Mouse (Mus musculus) left cerebral cortex, postnatal 36 days (tissue): ENCODE data around the gene Senp1. TPM values are rescaled to one million over a fixed set of nuclear protein-coding genes. Genes with fewer than 3 reads are reported as not detected.

Source experiments
- DNase-seq, 2 experiments: peaks; one replicate each; pipeline ENCODE4 v3.0.0; 2021 to 2022; ENCODE audit warnings: low spot score in 2 of 2, mixed read lengths in 1 of 2
- intact Hi-C: fragments of 180-260 bp; cut with DNase I; formaldehyde crosslinking; loops from one replicate; pipeline ENCODE4 v1.15.1; 2025
- total RNA-seq, 2 experiments: library from RNA; stranded (reverse); gene quantifications; 2 replicates each; pipeline ENCODE4 v1.2.3; 2021

The Senp1 gene
- 10 to 100 TPM in 1 of 2 experiments, 1 to 10 TPM in 1; 9.8 to 14.5 TPM for total RNA-seq

DNA sequence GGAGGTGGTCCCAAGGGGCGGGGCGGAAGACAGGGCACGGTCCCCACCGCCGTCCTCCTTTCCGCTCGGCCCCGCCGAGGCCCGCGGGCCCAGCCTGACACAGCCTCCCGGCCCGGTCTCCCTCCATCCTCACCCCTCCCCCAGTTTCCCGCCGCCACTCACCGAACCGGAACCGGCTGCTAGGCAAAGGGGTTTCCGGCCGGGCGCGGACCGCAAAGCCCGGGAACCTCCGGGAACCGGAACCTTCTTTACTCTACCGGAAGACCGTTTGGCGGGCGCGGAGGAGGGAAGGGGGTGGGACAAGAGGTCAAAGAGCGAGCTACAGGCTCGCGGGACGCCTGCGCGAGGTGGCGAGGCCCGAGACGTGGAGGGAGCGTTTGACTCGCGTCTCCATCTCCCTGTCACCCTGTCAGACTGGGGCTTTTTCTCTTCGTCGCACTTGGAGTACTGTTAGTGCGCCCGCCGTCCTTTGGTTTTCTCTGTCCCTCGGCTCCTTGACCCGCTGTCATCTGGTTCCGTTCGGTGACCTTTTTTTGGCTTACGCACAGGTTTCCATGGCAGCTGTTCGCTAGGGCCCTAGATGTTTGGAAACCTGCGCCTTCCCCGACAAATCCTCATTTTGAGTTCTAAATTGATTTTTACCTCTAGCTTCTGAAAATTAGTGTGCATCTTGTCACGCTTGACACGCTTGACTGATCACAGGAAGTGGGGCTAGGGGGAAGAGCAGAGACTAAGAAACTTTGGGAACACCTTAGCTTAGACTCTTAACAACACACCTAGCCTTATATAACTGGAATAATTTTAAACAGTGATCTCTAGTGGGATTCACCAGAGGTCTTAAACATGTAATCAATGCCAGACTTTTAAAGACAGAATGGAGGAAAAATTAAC is at the start of gene Senp1:
Gene Senp1 (minus strand): TSS at position 624 of the 891 bp plus-strand sequence.
- intact Hi-C loops = loop anchor here (1.0 to 5.0 kb wide), 2 partner anchors 15 to 54 kb away; no protein-coding TSS in a partner anchor
- peak; percentile 92 to 93 for DNase-seq

- no peak for DNase-seq
- intact Hi-C loops = no loop called here
Observed at GRCm38 (mm10) chr15:98142515-98142914, 49.0 kb upstream of the Senp1 start.

- DNase-seq = no peak
- intact Hi-C loops = no loop called here
Observed at GRCm38 (mm10) chr15:98140809-98141208, 47.3 kb upstream of the Senp1 start.

GRCm38 (mm10) chr15:98139763-98140162 is 46.2 kb upstream of the Senp1 start:
- no peak for DNase-seq
- intact Hi-C loops = no loop called here

GRCm38 (mm10) chr15:98136871-98137270 is 43.3 kb upstream of the Senp1 start:
- intact Hi-C loops = no loop called here
- DNase-seq = no peak

GRCm38 (mm10) chr15:98135671-98136070 is 42.1 kb upstream of the Senp1 start:
- DNase-seq = no peak
- intact Hi-C loops = no loop called here

DNA sequence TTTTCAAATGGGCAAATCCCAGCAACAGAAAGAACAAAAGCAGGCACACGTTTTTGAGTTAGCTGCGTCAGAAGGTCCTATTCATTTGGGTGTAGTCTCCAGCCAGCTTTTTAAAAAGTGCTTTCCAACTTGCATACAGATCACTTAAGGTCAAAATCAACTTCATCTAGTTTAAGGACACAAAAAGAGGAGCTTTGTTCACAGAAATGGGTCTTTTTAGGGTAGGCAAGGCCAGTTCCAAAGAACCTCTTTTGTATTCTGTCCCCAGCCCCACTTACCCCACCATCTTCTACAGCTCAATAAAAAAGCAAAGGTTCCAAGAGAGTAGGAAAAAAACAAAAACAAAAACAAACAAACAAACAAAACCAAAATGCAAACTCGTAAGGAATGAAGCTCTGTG is 41.1 kb upstream of the Senp1 start:
- intact Hi-C loops = no loop called here
- no peak for DNase-seq

- intact Hi-C loops = no loop called here
- DNase-seq = no peak
Observed at GRCm38 (mm10) chr15:98134034-98134433, 40.5 kb upstream of the Senp1 start.

DNA sequence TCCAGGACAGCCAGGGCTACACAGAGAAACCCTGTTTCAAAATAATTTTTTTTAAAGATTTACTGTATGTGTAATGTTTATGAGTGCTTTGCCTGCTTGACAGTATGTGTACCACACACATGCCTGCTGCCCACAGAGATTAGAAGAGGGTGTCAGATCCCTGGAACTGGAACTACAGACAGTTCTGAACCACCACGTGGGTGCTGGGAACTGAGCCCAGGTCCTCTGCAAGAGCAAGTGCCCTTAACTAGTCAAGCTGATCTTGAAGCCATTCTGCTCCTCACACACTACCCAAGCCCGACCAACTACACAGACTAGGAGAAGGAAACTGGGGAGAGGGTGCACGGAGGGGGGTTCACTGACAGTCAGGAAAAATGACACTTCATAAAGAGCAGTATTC is 39.9 kb upstream of the Senp1 start:
- no peak for DNase-seq
- intact Hi-C loops = no loop called here

GRCm38 (mm10) chr15:98131942-98132655 is 38.6 kb upstream of the Senp1 start:
- intact Hi-C loops = no loop called here
- DNase-seq = no peak

DNA sequence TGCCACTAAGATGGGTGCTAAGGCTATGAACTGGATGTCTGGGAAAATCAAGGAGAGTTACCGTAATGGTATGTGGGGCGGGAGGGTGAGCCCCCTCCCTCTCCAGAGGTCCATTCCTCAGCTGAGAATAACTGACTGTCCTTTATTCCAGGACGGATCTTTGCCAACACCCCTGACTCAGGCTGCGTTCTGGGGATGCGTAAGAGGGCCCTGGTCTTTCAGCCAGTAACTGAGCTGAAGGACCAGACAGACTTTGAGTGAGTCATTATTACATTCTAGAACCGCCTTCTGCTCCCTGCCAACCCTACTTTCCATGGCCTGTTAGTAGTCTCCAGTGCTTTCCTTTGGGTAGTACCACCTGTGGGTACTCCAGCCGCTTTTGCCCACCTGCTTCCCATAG is 37.9 kb upstream of the Senp1 start:
- DNase-seq = no peak
- intact Hi-C loops = no loop called here

GRCm38 (mm10) chr15:98131001-98131400 is 37.5 kb upstream of the Senp1 start:
- DNase-seq = no peak
- intact Hi-C loops = no loop called here

GRCm38 (mm10) chr15:98120831-98121230 is 27.3 kb upstream of the Senp1 start:
- intact Hi-C loops = no loop called here
- no peak for DNase-seq

- intact Hi-C loops = no loop called here
- DNase-seq = no peak
Observed at GRCm38 (mm10) chr15:98119363-98119762, 25.8 kb upstream of the Senp1 start.

DNA sequence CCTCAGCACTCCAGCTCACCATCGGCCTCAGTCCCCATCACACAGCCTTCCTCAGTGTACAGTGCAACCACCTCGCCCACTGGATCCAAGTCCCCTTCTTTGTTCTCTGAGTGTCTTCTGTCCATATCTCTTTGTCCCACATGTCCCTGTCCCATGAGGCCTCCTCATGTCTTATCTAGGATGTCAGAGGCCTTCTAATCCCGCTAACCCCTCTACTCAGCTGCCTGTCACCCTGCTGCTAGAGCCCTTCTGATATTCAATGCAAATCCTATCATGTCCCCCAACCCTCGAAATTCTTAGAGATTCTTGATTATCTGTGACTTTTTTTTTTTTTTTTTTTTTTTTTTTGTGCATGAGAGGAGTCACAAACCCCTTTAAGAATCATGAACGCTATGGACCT is 22.7 kb upstream of the Senp1 start:
- intact Hi-C loops = no loop called here

DNA sequence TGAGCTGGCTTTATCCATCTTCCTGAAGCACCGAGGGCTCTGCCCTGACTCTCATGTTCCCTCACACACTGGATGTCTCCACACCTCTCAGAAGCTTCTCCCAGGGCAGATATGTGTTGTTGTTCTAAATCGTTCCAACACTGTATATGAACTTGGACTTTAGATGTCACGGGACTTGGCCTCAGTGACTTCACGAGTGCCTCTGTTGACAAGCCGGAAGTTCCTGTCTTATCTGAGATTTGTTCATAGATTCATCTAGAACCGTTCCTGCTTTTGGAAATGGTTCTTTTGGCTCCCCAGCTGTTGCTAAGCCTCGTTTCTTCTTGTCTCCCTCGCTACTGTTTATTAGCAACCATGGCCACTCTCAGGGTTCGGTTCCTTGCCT is 22.2 kb upstream of the Senp1 start:
- intact Hi-C loops = no loop called here
- DNase-seq = no peak

More for the DNA sequence above, 22.7 kb upstream of the Senp1 start:
- DNase-seq = no peak

DNA sequence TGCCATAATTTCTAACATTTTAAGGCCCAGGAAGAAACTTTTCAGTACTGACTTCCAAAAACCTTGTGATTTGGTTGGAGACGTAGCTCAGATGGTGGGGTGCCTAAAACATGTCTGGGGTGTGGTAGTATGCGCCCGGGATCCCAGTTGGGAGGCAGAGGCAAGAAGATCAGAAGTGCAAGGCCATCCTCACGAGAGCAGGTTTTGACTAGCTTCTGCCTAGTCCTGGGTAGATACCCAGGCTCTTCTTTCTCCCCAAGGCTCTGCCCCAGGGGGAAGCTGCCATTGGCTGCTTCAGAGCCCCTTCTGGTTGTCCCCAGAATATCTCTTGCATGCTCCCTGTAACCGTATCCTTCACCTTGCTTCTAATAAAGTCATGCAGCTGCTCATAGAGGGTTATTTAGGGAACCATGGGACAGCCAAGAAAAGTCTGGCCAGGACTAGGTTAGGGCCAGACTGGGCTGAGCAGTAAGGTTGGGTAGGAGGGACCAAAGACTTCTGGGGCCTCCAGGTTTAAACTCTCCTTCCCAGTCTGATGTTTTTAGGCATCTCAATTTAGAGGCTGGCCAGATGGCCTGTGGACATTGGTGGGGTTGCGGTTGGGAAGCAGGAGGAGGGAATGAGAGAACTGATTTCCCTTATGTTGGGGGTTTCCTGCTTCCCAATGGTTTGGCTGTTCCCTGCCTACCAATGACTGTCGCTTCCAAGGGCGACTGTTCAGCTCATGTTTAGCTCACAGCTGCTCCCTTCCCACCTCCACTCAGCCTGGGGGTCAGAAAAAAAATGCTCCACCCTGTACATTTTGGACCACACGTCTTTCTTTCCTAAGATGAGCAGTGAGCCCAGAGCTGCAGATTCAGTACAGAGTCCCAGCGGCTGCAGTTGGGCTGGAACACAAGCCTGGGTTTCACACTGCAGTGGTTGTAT is 21.6 kb upstream of the Senp1 start:
- no peak for DNase-seq
- intact Hi-C loops = no loop called here

DNA sequence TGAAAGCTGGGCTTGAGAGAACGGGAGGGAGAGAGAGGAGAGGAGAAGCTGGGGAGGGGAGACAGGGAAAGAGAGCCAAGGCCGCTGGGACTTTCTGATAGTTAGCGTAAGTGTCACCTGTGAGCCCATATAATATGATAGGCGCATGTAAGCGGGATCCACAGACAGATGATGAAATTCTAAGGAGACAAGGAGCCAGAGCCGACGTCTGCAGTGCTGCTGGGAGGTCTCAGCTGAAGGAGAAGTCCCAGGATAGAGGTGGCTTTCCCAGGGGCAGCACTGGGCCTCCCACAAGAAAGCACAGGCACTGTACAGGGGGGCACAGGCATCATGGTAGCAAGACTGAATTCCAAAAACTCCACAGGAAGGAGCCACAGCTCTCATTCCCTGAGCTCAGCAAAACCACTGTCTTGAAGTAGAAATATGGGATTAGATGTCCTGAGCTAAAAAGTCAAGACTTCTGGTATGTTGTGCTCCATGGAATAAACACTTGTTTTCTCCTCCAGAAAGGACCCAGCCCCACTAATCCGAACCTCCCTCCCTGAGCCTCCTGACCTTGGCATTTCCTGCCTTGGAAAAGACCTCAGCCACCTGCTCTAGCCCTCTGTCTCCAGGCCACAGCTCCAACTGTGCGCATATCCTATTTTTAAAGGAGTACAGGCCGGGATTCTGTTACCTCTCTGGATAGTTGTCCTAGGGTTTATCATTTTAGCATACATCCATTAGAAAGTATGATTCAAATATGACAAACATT is 20.7 kb upstream of the Senp1 start:
- intact Hi-C loops = no loop called here
- no peak for DNase-seq

DNA sequence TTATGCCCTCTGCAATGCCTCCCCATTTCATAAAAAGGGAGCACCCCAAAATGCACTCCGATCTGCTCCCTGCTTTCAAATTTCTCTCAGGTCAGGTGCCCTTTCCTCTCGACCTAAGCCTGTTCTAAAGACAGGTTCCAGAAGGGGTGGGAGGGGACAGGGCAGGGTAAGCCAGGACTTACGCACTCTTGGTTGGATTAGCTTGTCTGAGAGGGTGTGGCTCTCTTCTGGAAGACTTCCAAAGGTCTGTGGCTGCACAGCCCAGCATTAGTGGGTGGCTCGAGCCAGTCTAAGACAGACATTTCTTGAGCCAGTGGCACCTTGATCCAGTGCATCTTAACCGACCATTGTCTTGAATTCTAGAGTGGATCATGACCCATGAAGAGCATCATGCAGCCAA is 18.2 kb upstream of the Senp1 start:
- intact Hi-C loops = no loop called here
- DNase-seq = no peak
